Mouse (Mus musculus) common myeloid progenitor, adult 5-6 weeks (primary cell): ENCODE results near the gene Krt84. TPM values are rescaled to one million over a fixed set of nuclear protein-coding genes. Genes with fewer than 3 reads are reported as not detected.
A peak's percentile ranks its signal among the peaks of the same experiment; 100 is the strongest.
"Not testable (repeated sequence)": the region's sequence is repeated elsewhere in the genome, so short reads cannot be mapped to it uniquely, and the experiment has no call there.

ENCODE experiments used
- ATAC-seq: replicated peaks from 2 replicates; pipeline ENCODE4 v1.8.0; 2016; ENCODE audit warnings: low read depth, mild to moderate bottlenecking, moderate TSS enrichment, inconsistent platforms; ENCODE audit not compliant: poor library complexity, severe bottlenecking
- total RNA-seq: library from RNA; stranded (forward); fragments of 200-1000, 187-1606 nt; gene quantifications from 2 replicates; pipeline ENCODE4 v1.2.3, GENCODE M21; 2017

Gene Krt84
- not detected in 2 replicates for total RNA-seq

GRCm38 (mm10) chr15:101532720-101533119 is at the start of gene Krt84:
Gene Krt84, minus strand, starts transcription at chr15:101532820.
- no peak for ATAC-seq

GRCm38 (mm10) chr15:101581701-101582100 is 49.1 kb upstream of the Krt84 start:
- no peak for ATAC-seq

GRCm38 (mm10) chr15:101575506-101575905 is 42.9 kb upstream of the Krt84 start:
- no peak for ATAC-seq

- ATAC-seq: no peak
Measured at GRCm38 (mm10) chr15:101573796-101574345, 41.3 kb upstream of the Krt84 start, which contains the start of gene Krt75. Gene Krt75, minus strand, starts transcription at chr15:101573904.

GRCm38 (mm10) chr15:101567780-101568179 is 35.2 kb upstream of the Krt84 start:
- ATAC-seq: 0 out of 2 replicates have a peak, but pooled peaks have one; percentile 36

GRCm38 (mm10) chr15:101562850-101563249 is 30.2 kb upstream of the Krt84 start, which contains the start of gene Krt90:
Gene Krt90, minus strand, starts transcription at chr15:101562950.
- ATAC-seq: no peak

GRCm38 (mm10) chr15:101558034-101558646 is 25.5 kb upstream of the Krt84 start:
- ATAC-seq: no peak

GRCm38 (mm10) chr15:101553169-101553568 is 20.5 kb upstream of the Krt84 start:
- ATAC-seq: peak; percentile 87

- no peak for ATAC-seq
Measured at GRCm38 (mm10) chr15:101552188-101552587, 19.6 kb upstream of the Krt84 start.

GRCm38 (mm10) chr15:101550567-101550966 is 17.9 kb upstream of the Krt84 start, which contains the start of gene Krt82:
Gene Krt82, minus strand, starts transcription at chr15:101550667.
- no peak for ATAC-seq

- no peak for ATAC-seq
Measured at GRCm38 (mm10) chr15:101544478-101544877, 11.9 kb upstream of the Krt84 start.

GRCm38 (mm10) chr15:101542543-101542942 is 9.9 kb upstream of the Krt84 start:
- ATAC-seq: no peak

GRCm38 (mm10) chr15:101538580-101538900 is 5.9 kb upstream of the Krt84 start:
- ATAC-seq: no peak

GRCm38 (mm10) chr15:101537864-101538579 is 5.4 kb upstream of the Krt84 start:
- no peak for ATAC-seq

GRCm38 (mm10) chr15:101536054-101536850 is 3.6 kb upstream of the Krt84 start:
- ATAC-seq: no peak

- ATAC-seq: no peak
Measured at GRCm38 (mm10) chr15:101522556-101523232, 9.9 kb downstream of the Krt84 start.

GRCm38 (mm10) chr15:101519792-101520191 is 12.8 kb downstream of the Krt84 start:
- peak; percentile 63 for ATAC-seq

- not testable (repeated sequence) for ATAC-seq
Measured at GRCm38 (mm10) chr15:101517161-101517560, 15.5 kb downstream of the Krt84 start, which contains the start of gene Gm49425. Gene Gm49425, minus strand, starts transcription at chr15:101517261.

GRCm38 (mm10) chr15:101508247-101508646 is 24.4 kb downstream of the Krt84 start:
- ATAC-seq: no peak
